Mouse (Mus musculus) ES-E14 (cell line): ENCODE data around the gene Asphd2.

Source experiments
- CHD2 ChIP-seq: IDR thresholded peaks from 2 replicates; pipeline ENCODE4 v1.6.1; 2014; ENCODE audit warnings: mild to moderate bottlenecking, low read depth, low read length, inconsistent platforms
- HCFC1 ChIP-seq: IDR thresholded peaks from 2 replicates; pipeline ENCODE4 v1.6.1; 2012; ENCODE audit warnings: low read length, inconsistent platforms, borderline replicate concordance; ENCODE audit not compliant: insufficient read depth
- MAFK ChIP-seq: IDR thresholded peaks from 2 replicates; pipeline ENCODE4 v1.6.1; 2014; ENCODE audit warnings: mild to moderate bottlenecking, low read depth, low read length, inconsistent platforms; ENCODE audit not compliant: insufficient read depth
- ZC3H11A ChIP-seq: IDR thresholded peaks from 2 replicates; pipeline ENCODE4 v1.6.1; 2012; ENCODE audit warnings: low read depth, mild to moderate bottlenecking, inconsistent platforms, low read length, borderline replicate concordance
- ZNF384 ChIP-seq: IDR thresholded peaks from 2 replicates; pipeline ENCODE4 v1.6.1; 2012; ENCODE audit warnings: low read depth, low read length, inconsistent platforms

DNA sequence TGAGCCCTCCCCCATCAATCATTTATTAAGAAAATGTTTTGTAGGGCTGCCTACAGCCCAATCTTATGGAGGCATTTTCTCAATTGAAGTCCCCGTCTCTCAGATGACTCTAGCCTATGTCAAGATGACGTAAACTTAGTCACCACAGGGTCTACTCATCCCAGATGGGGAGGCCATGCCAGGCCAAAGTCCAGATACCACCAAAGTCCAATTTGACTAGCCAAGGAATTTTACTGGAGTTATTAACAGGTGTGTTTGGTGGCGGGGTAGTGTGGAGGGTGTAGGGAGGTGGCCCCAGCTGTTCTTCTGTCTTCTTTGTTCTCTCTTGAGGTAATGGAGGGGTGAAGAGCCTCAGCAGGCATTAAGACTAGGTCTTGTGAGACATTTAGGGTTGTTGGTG lies 34.6 kb downstream of the Asphd2 start:
- TF ChIP-seq CHD2 = no peak
- no peak for TF ChIP-seq ZNF384
- TF ChIP-seq HCFC1 = no peak
- no peak for TF ChIP-seq ZC3H11A
- no peak for TF ChIP-seq MAFK
